Mouse (Mus musculus): Measurements from ENCODE around the gene Bbs5.
A peak's percentile ranks its signal among the peaks of the same experiment; 100 is the strongest.
"Not testable (repeated sequence)": the region's sequence is repeated elsewhere in the genome, so short reads cannot be mapped to it uniquely, and the experiment has no call there.

Bbs5 gene

DNA sequence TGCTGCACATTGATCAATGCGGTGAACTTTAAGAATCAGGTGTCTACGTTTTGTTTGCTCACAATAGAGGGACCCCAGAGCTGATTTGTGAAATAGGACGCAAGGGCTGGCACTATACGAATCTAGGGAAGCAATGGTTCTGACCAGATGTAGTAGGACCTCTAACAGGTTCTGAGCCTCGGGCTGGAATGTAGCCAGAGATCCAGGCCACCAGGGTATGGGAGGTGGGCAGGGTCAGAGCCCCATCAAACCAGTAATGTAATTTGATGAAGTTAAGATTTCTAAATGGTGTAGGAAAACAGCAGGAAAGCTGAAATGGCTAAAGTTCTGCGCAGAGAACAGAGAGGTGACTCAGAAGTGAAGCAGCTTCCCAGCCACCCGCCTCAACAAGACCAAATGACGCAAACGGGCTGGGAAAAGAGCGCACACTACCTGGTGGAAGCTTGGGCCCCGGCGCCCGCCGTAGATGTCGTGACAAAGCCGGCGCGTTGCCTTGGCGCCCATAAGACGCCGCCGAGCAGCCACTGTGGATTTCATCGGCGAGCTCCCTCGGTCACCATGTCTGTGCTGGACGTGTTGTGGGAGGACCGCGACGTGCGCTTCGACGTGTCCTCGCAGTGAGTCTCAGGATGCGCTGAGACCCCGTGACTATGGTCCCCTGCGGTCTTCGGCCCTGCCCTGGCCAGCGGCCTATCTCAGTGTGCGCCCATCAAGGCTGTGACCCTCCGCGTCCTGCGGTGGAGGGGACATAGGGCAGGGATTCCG is at the start of gene Bbs5:
Gene Bbs5 (plus strand): TSS at position 446 of the 765 bp plus-strand sequence.
- DNase-seq (ENCODE audit: low read depth, low spot score), result peak; percentile 72

DNA sequence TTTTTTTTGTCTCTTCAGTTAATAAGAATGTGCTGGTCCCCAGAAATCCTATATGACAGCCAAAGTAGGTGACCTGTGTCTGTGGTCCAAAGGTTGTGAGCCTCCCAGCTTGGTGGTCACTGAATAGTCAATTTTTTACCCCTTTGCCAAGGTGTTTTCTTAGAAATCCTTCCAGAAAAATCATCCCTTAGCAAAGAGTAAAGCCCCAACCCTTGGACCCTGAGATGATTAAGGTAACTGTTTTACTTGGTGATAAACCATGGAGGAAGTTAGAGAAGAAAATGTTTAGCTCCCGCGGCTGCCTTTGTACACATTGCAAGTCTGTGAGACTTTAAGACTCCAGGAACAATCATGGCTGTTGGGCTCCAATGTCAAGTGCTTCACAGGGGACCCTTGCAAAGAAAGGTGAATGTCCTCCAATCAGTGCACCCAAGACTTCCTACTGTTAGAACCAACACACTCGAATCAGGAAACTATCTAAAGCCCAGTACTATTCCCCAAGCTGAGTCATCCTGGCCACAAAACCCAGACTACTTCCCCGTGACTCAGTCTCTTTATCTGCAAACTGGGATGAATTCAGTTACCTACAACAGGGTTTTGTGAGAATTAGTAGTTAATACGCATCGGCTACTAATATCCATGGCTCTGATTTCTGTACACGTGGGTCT is 43.1 kb upstream of the Bbs5 start:
- no peak for DNase-seq (ENCODE audit: low read depth, low spot score)

DNA sequence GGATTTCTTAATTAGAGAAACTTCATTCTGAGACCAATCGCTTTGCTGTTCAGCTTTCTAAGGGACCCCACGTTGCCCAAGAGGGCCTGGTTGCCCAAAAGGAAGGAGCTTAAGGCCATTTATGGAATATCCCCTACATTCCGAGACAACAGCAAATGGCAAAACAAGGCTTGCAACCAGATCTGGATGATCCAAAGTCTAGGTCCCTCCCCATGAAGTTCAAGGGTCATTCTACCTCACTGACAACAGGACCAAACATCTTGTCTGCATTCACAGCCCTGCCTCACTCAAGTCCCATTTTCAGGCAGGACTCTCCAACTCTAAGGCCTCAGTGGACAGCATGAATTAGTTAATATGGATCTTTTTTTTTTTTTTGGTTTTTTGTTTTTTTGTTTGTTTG is 40.4 kb upstream of the Bbs5 start:
- no peak for DNase-seq (ENCODE audit: low read depth, low spot score)

DNA sequence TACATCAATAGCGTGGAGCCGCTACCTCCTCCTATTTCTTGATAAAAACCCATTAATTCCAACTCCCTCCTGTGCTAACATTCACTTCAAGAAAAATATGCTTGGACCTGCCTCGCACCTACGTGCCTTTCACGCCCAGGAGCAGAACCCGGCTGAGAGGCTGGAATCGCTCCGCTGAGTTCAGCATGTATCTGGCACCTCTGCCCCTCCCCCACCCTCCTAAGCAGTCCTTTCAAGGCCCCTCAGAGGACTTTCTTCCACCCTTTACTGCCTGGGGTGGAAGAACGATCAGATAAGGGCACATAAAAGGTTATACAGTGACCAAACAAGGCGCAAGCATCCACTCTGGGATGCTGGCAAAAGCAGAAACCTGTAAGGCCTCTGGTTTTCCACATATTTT is 34.7 kb upstream of the Bbs5 start:
- DNase-seq (ENCODE audit: low read depth, low spot score), result no peak

DNA sequence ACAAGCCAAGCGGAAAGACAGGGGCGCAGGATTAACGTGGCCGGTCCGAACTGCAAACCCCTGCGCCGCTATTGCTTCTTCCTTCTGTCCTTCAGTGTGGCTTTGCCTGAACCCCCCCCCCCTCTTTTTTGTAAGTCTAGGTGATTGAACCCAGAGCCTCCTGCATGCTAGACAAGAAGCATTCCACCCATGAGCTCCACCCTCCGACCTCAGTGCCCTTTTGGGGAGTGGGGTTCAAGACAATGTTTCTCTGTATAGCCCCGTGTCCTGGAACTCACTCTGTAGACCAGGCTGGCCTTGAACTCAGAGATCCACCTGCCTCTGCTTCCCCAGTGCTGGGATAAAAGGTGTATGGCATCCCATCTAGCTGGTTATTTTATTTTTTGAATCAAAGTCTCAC is 34.3 kb upstream of the Bbs5 start:
- DNase-seq (ENCODE audit: low read depth, low spot score), result no peak

DNA sequence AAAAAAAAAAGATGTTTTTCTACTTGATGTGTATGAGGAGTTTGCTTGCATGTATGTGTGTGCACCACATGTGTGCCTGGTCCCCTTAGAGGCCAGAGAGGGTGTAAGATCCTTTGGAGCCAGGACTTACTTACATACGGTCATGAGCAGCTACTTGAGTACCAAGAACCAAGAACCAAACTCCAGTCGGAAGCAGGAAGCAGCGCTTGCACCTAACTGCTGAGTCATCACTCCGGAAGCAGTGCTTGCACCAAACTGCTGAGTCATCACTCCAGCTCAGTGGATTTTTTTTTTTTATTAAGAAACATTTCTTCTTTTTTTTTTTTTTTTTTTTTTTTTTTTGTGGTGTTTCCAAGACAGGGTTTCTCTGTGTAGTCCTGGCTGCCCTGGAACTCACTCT is 33.7 kb upstream of the Bbs5 start:
- DNase-seq (ENCODE audit: low read depth, low spot score), result no peak

DNA sequence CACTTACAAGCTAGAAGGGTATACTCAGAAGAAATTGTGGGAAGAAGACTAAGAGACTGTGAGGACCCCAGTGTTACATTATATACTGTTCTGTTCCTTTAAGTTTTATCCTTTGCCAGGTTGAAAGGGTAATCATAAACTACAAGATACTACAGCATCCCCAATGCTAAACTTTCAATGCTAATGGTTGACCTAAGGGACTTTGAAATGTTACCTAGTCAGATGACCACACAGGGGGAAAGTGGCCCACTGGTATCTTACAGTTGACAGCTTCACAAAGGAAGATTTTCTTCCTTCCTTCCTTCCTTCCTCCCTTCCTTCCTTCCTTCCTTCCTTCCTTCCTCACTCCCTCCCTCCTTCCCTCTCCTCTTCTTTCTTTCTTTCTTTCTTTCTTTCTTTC is 28.6 kb upstream of the Bbs5 start:
- no peak for DNase-seq (ENCODE audit: low read depth, low spot score)

DNA sequence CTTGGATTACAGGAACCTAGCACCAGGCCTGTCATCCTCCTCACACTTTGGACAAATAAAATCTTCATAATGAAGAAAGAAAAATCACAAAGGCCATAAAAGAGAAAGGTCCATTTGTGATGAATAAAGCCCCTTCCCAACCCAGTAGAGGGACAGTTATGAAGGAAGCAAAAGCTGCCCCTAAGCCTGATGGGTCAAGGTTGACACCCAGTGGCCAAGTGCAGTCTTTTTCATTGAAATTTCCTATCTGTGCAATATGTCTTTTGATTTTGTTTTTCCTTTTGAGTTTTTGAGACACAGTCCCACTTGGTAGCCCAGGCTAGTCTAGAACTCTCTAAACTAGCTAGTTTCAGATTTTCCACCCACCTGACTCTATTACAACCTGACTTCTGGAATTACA is 27.7 kb upstream of the Bbs5 start:
- no peak for DNase-seq (ENCODE audit: low read depth, low spot score)

DNA sequence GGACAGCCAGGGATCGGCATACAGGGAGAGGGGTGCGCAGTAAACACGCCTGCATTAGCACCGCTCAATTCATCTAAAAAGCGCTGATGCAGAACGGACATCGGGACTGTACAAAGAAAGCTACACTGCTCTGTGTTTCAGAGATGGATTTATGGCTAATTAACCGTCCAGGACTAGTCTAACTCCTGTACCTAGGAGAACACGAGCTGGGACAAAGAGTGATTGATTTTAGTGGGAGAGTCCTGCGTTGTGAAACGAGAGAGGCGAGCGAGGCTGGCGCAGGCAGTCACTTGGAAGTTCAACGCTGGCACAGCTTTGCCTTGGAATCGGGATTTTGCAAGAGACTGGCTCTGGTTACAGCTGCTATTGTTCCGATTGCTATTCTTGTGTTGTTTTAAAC is 17.8 kb upstream of the Bbs5 start:
- no peak for DNase-seq (ENCODE audit: low read depth, low spot score)

DNA sequence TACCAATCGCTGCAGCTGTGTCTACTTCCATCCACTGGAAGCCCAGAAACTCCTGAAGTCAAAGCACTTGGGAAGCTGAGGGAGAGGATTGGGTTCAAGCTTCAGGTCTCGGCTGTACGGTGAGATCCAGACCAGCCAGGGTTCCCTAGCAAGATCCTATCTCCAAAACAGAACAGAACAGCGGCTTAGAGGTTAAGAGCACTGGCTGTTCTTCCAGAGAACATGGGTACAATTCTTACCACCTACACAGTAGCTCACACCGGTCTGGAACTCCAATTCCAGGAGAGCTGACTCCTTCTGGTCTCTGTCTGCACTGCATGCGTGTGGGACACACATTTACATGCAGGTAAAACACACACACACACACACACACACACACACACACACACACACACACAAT is 17.1 kb upstream of the Bbs5 start:
- no peak for DNase-seq (ENCODE audit: low read depth, low spot score)

DNA sequence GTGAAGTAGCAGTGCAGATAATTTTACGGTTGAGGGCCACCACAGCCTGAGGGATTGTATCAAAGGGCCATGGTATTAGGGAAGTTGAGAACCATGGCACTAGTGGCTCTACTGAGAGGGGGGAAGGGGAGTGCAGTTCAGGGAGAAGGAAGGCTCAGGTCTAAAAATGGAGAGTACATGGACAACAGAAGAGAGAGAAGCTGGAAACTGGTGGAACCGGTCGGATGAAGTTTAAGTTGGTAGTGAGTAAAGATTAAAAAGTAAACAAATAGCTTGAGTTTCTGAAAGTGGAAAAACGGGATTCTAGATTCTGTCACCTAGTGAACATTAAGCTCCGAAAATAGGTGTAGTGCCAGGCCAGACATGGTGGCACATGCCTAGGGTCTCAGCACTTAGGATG is 16.2 kb upstream of the Bbs5 start:
- DNase-seq (ENCODE audit: low read depth, low spot score), result no peak

DNA sequence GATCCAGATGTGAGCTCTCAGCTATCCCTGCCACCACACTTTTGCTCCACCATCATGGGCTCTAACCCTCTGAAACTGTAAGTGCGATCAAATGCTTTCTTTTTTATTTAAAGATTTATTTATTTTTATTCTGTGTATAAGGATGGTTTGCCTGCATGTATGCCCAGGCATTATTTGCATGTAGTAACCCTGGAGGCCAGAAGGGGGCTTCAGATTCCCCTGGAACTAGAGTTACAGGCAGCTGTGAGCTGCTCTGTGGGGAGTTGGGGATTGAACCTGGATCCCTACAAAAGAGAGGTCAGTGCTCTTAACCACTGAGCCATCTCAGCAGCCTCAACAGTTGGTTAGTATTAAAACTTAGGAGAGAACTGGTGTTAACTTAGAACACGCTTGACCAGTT is 15.5 kb upstream of the Bbs5 start:
- DNase-seq (ENCODE audit: low read depth, low spot score), result no peak

DNA sequence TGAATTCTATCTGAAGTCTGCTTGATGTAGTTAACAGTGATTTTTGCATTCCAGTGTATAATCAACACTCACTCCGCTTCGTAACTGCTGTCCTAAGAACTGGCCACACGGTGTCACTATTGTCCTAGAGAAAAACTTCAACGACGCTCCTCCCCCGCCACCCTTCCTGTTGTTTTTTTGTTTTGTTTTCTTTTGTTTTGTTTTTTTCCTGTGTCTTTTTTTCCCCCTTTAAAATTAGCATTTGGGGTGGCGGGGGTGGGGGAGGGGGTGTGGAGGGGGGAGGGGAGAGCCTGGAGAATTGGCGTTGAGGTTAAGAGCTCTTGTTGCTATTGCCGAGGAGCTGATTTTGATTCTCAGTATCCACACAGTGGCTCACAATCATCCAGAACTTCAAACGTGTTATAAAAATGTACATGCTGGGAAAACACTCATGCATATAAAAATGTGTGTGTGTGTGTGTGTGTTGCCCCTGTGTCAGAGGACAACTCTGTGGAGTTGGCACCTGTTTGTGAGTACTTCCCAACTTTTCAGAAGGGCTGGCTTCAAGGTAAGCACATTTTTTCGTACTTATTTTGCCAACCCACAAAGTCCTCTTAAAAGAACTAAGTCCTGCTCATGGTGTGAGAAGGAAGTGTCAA is 11.8 kb upstream of the Bbs5 start:
- DNase-seq (ENCODE audit: low read depth, low spot score), result peak; percentile 44

DNA sequence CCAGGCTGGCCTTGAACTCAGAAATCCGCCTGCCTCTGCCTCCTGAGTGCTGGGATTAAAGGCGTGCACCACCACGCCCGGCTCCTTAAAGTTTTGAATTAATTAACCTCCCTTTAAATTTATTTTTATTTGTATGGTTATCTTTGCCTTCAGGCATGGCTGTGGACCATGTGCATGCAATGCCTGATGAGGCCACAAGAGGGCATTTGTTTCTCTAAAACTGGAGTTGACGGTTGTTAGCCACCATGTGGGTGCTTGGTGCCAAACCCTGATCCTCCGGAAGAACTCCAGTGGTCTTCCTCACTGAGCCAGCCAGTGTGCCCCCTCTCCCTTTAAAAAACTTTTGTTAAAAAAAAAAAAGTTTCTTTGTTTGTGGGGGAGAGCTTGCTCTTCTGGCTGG is 11.2 kb upstream of the Bbs5 start:
- no peak for DNase-seq (ENCODE audit: low read depth, low spot score)

DNA sequence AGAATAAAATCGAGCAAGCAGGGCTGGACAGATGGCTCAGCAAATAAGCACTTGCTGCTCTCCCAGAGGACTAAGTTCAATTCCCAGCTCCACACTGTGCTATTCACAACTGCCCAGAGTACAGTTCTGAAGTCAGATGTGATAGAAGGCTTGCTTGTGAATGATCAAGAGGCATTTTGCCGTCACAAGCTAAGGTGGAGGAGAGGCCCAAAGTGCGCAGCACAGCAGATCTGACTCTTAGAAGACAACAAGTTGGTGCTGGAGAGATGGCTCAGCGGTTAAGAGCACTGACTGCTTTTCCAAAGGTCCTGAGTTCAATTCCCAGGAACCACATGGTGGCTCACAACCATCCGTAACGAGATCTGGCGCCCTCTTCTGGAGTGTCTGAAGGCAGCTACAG is 9.0 kb upstream of the Bbs5 start:
- not testable (repeated sequence) for DNase-seq (ENCODE audit: low read depth, low spot score)

DNA sequence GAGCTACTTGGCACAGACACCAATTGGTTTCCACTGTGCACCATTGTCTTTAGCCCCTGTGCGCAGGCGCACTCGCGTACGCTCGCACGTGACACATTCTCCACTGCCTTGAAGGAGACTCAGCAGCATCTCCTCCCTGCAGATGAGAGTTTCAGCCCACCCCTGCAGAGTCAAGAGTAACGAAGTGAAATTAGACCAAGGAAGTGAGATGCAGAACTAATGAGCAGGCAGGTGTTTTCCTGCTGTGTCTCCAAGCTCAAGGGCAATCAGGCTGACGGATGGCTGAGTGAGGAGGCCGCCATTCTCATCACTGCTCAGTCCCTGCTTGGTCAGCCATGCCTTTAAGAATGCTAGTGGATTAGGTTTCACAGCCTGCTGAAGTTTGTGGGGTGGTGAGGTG is 6.9 kb upstream of the Bbs5 start:
- no peak for DNase-seq (ENCODE audit: low read depth, low spot score)

DNA sequence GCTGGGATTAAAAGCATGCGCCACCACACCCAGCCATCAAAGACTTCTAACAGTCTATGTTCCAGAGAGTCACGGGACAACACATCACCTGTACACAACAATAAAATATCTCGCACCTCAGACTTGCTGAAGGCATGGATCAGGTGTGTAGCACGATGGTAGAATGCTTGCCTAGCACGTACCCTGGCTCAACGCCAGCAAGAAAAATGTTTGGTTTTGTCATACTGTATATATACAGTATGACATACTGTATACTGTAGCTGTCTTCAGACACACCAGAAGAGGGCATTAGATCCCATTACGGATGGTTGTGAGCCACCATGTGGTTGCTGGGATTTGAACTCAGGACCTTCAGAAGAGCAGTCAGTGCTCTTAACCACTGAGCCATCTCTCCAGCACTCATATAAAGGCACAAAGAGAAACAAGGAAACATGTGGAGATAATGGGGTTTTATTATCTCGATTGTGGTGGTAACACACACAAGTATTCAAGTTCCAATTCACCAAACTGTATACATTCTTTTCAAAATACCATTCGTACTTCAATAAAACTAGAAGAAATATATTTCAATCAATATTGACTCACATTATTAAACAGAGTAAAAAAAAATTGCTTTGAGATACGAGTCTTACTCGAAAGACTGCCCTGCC is 1.9 kb upstream of the Bbs5 start:
- no peak for DNase-seq (ENCODE audit: low read depth, low spot score)

DNA sequence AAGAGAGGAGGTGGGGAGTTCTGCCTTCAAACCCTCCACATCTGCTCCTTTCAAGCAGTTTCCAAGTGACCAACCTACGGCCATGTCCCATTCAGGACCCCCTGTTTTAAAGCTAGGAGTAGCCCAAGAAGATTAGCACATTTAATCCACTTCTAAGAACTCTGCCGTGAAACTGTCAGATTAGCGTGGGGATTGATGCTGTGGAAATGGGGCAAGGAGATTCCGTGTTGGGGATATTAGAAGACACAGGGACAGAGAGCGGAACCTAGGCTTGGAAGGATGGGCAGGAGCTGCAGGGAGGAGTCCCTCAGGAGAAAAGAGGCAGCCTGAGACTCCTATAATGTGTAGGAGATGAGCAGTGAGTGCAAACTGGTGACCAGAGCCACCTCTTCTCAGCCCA is 2.7 kb downstream of the Bbs5 start:
- no peak for DNase-seq (ENCODE audit: low read depth, low spot score)

DNA sequence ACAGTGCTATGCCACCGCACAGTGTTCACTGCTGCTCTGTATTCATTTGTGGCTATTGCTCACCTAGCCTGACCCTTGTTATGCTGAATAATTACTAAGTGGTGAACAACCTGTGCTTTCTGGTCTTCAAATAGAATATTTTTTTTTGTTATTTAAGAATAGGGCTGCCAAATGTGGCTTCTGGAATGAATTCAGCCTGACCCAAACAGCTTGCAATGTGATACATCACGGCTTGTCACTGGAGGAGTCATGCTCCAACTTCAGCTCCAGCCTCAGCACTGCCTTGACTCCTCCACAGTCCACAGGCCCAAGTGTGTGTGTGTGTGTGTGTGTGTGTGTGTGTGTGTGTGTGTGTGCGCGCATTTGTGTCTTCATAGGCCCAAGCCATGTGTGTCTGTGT is 12.4 kb downstream of the Bbs5 start:
- DNase-seq (ENCODE audit: low read depth, low spot score), result no peak

DNA sequence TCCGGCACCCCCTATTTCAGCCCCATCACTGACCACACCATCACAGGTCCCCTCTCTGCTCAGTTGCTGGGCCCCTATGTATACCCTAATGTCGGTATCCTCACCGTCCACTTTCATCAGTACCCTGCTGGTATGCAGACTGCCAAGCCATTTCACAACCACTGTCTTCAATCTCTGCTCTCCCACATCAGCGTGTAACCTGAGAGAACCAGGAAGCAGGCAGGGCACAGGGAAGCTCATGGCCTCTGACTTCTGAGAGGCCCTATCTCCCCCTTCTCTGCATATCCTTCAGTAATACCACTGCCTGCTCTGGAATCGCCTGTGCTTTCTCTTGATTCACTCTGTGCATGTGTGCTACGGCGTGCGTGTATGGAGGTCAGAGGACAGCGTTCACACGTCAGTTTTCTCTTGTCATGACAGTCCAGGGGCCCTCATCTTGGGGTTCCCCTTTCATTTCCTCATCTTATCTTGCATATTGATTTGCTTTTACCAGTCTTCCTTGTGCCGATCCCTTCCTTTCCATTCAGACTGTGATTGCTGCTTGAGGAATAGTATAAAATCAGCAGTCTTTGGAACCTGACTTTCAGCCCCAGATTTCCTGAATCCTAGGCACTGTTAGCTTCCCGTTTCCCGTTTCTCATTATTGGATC is 17.0 kb downstream of the Bbs5 start:
- DNase-seq (ENCODE audit: low read depth, low spot score), result no peak

DNA sequence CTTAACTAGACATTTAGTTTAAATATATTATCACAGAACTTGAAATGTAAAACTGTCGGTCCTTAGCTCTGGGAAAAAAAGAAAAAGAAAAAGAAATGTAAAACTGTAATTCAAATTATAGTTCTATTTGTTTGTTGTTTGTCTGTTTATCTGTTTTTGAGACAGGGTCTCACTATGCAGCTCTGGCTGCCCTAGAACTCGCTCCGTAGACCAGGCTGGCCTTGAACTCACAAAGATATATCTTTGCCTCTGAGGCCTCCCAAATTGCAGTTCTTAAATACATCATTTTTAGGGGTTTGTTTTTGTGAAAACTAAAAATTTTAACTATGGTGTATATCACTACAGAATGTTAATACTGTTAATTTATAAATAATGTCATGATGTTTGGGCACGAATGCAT is 20.7 kb downstream of the Bbs5 start:
- DNase-seq (ENCODE audit: low read depth, low spot score), result no peak

DNA sequence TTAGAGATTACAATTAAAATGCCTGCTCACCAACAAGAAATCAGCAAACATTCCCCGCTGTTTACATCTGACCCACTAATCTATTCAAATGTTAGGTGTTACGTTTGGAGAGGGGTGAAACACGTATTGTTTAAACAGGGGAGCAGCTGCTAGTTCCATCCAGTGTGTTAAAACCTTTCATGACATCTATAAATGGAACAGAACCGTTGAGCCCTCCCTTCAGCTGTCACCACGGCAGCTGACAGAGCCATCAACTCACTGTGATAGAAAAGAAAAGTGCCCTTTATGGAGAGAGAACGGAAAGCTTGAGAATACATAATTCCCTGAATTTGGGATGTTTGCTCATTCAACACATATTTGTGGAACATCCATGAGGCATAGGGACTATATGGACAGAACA is 21.4 kb downstream of the Bbs5 start:
- no peak for DNase-seq (ENCODE audit: low read depth, low spot score)

Data from embryo, embryonic 11.5 days (tissue).